Mouse (Mus musculus) lung, postnatal 0 days (tissue): ENCODE measurements around the gene Clasrp. TPM values are rescaled to one million over a fixed set of nuclear protein-coding genes. Genes with fewer than 3 reads are reported as not detected.
"Not testable (repeated sequence)": the region's sequence is repeated elsewhere in the genome, so short reads cannot be mapped to it uniquely, and the experiment has no call there.

ENCODE experiments used
- ATAC-seq: fragments of 200-750 bp; cut with Nextera tagmentation; 2 replicates; pipeline ENCODE4 v1.8.0; 2017; ENCODE audit warnings: moderate library complexity
- DNase-seq: peaks from one replicate; pipeline ENCODE4 v3.0.0-alpha.2; 2016; ENCODE audit warnings: low spot score
- H3K27ac ChIP-seq: fragments of 300-500 bp; sonication (generic); 2 replicates; pipeline ENCODE4 v1.5.1; 2014; ENCODE audit warnings: antibody characterized with exemption, mild to moderate bottlenecking, low read length, mixed read lengths
- H3K27me3 ChIP-seq: fragments of 300-500 bp; sonication (generic); replicated peaks from 2 replicates; pipeline ENCODE4 v1.6.1; 2014; ENCODE audit warnings: low read length, mixed read lengths; ENCODE audit not compliant: insufficient read depth
- H3K36me3 ChIP-seq: fragments of 300-500 bp; sonication (generic); 2 replicates; pipeline ENCODE4 v1.6.1; 2014; ENCODE audit warnings: low read length, mixed read lengths; ENCODE audit not compliant: insufficient read depth
- H3K4me1 ChIP-seq: fragments of 300-500 bp; sonication (generic); 2 replicates; pipeline ENCODE4 v1.6.1; 2014; ENCODE audit warnings: antibody characterized with exemption, low read depth, low read length, mixed read lengths; ENCODE audit not compliant: insufficient read depth
- H3K4me2 ChIP-seq: fragments of 300-500 bp; sonication (generic); replicated peaks from 2 replicates; pipeline ENCODE4 v1.6.1; 2014; ENCODE audit warnings: low read depth, mild to moderate bottlenecking, low read length, moderate library complexity, mixed read lengths
- H3K4me3 ChIP-seq: fragments of 300-500 bp; sonication (generic); 2 replicates; pipeline ENCODE4 v1.5.1; 2014; ENCODE audit warnings: low read depth, low read length
- H3K9ac ChIP-seq: fragments of 300-500 bp; sonication (generic); replicated peaks from 2 replicates; pipeline ENCODE4 v1.6.1; 2014; ENCODE audit warnings: low read depth, mild to moderate bottlenecking
- H3K9me3 ChIP-seq: fragments of 300-500 bp; sonication (generic); 2 replicates; pipeline ENCODE4 v1.6.1; 2016; ENCODE audit warnings: low read length, mixed read lengths
- CTCF ChIP-seq: IDR thresholded peaks from 2 replicates; pipeline ENCODE4 v1.5.1; 2016; ENCODE audit warnings: antibody characterized with exemption, mild to moderate bottlenecking
- EP300 ChIP-seq: IDR thresholded peaks from 2 replicates; pipeline ENCODE4 v1.6.1; 2016; ENCODE audit warnings: antibody characterized with exemption, mild to moderate bottlenecking, control low read depth
- WGBS: fragments of 180-500 bp; shearing (Covaris S2); extraction: QIAGEN DNeasy Blood & Tissue Kit; methylation state at CpG from one replicate; pipeline ENCODE4 v1.1.7; 2014; 5-methylcytosine and 5-hydroxymethylcytosine counted together
- polyA plus RNA-seq: library from polyadenylated mRNA; unstranded; fragments of >200 nt; fragmentation: Nextera tagmentation; extraction: Ambion mirVana; gene quantifications from 2 replicates; pipeline ENCODE4 v1.2.1, GENCODE M21; 2015

Clasrp gene
- polyA plus RNA-seq, 1 experiment from 2014 or later: 22.6 TPM

GRCm38 (mm10) chr7:19615036-19615577 lies 10.8 kb upstream of the Clasrp start:
- Histone ChIP-seq H3K36me3 (peaks cover 15% of the 10 kb centered on the region; the same call in 1 of the 2 replicates), H3K9me3 (no peaks in the 10 kb centered on the region), H3K4me2 (no peak overlapping the region), H3K27ac (no peak overlapping the region), H3K27me3 (no peaks in the 10 kb centered on the region), H3K4me1 (no peaks in the 10 kb centered on the region), H3K4me3 (no peak overlapping the region), H3K9ac (no peak overlapping the region)
- 82% methylated on average over 12 of the region's 12 CpGs for WGBS
- DNase-seq: no peak
- no peak for ATAC-seq
- TF ChIP-seq CTCF (no peak), EP300 (no peak)

- 77% methylated on average over 5 of the region's 5 CpGs for WGBS
Measured at GRCm38 (mm10) chr7:19610969-19611368, 6.7 kb upstream of the Clasrp start.

GRCm38 (mm10) chr7:19609641-19610332 lies 5.5 kb upstream of the Clasrp start:
- no peak overlapping the region for H3K9ac ChIP-seq
- no peaks in the 10 kb centered on the region for H3K9me3 ChIP-seq
- TF ChIP-seq EP300 (no peak), CTCF (peak; percentile 18)
- no peak overlapping the region for H3K4me2 ChIP-seq
- no peak overlapping the region for H3K4me3 ChIP-seq
- 81% methylated on average over 12 of the region's 12 CpGs for WGBS
- no peaks in the 10 kb centered on the region for H3K4me1 ChIP-seq
- peaks cover 13% of the 10 kb centered on the region; the same call in 1 of the 2 replicates for H3K36me3 ChIP-seq
- ATAC-seq: peak; percentile 52
- no peaks in the 10 kb centered on the region for H3K27me3 ChIP-seq
- no peak overlapping the region for H3K27ac ChIP-seq
- DNase-seq: no peak

More at GRCm38 (mm10) chr7:19610969-19611368, 6.7 kb upstream of the Clasrp start:
- Histone ChIP-seq H3K4me2 (no peak overlapping the region), H3K27ac (no peak overlapping the region), H3K4me3 (no peak overlapping the region), H3K27me3 (no peaks in the 10 kb centered on the region), H3K36me3 (peaks cover 15% of the 10 kb centered on the region; the same call in 1 of the 2 replicates), H3K9ac (no peak overlapping the region), H3K4me1 (no peaks in the 10 kb centered on the region), H3K9me3 (no peaks in the 10 kb centered on the region)
- ATAC-seq: no peak
- TF ChIP-seq EP300 (no peak), CTCF (peak; percentile 24)
- DNase-seq: no peak

GRCm38 (mm10) chr7:19607291-19607690 lies 3.0 kb upstream of the Clasrp start:
- Histone ChIP-seq H3K9me3 (no peaks in the 10 kb centered on the region), H3K4me2 (no peak overlapping the region), H3K27ac (no peak overlapping the region), H3K36me3 (peaks cover 5% of the 10 kb centered on the region; the same call in 1 of the 2 replicates), H3K4me1 (peaks cover 6% of the 10 kb centered on the region; the same call in 1 of the 2 replicates), H3K4me3 (no peak overlapping the region), H3K27me3 (no peaks in the 10 kb centered on the region), H3K9ac (no peak overlapping the region)
- DNase-seq: no peak
- WGBS: 67% methylated on average over 5 of the region's 5 CpGs
- TF ChIP-seq CTCF: peak; percentile 7; the same call in 1 of the 2 replicates
- no peak for TF ChIP-seq EP300
- ATAC-seq: no peak

GRCm38 (mm10) chr7:19604606-19605214 lies 424 bp upstream of the Clasrp start:
- H3K27me3 ChIP-seq, H3K9me3 ChIP-seq, H3K4me1 ChIP-seq, DNase-seq, H3K36me3 ChIP-seq, H3K9ac ChIP-seq, H3K27ac ChIP-seq: not testable (repeated sequence)
- peak; percentile 43; the same call in 1 of the 2 replicates for ATAC-seq
- Histone ChIP-seq H3K4me2 (peak overlapping the region; percentile 75), H3K4me3 (peak overlapping the region; percentile 62)
- 56% methylated on average over 10 of the region's 10 CpGs for WGBS

GRCm38 (mm10) chr7:19603055-19603454 lies 1.2 kb downstream of the Clasrp start:
- H3K27me3 ChIP-seq: no peaks in the 10 kb centered on the region
- no peaks in the 10 kb centered on the region for H3K36me3 ChIP-seq
- 66% methylated on average over 12 of the region's 12 CpGs for WGBS
- no peak for TF ChIP-seq EP300
- TF ChIP-seq CTCF: no peak
- H3K4me3 ChIP-seq: no peak overlapping the region
- H3K9ac ChIP-seq: no peak overlapping the region
- H3K4me2 ChIP-seq: peak overlapping the region; percentile 75; the same call in 1 of the 2 replicates
- DNase-seq: no peak
- H3K4me1 ChIP-seq: peaks cover 6% of the 10 kb centered on the region; the same call in 1 of the 2 replicates
- ATAC-seq: no peak
- no peak overlapping the region for H3K27ac ChIP-seq
- H3K9me3 ChIP-seq: no peaks in the 10 kb centered on the region
